Mouse (Mus musculus): ENCODE results near the gene Procr. TPM values are rescaled to one million over a fixed set of nuclear protein-coding genes. Genes with fewer than 3 reads are reported as not detected.
A peak's percentile ranks its signal among the peaks of the same experiment; 100 is the strongest.
"Not testable (repeated sequence)": the region's sequence is repeated elsewhere in the genome, so short reads cannot be mapped to it uniquely, and the experiment has no call there.

Gene Procr
- polyA plus RNA-seq, 1 experiment from 2014 or later: 2.7 TPM

GRCm38 (mm10) chr2:155728742-155729141 lies 22.2 kb upstream of the Procr start:
- H3K9me3 ChIP-seq: no peaks in the 10 kb centered on the region
- peaks cover 4% of the 10 kb centered on the region; the same call in 1 of the 2 replicates for H3K36me3 ChIP-seq
- H3K4me2 ChIP-seq (replicated peaks): peak overlapping the region; percentile 87
- no peak; the same call in 1 of the 2 replicates for ATAC-seq (replicated peaks)
- H3K27ac ChIP-seq (replicated peaks): no peak overlapping the region
- peak overlapping the region; percentile 70 for H3K4me3 ChIP-seq
- 4% methylated on average over 15 of the region's 15 CpGs for WGBS
- H3K4me1 ChIP-seq: peaks cover 20% of the 10 kb centered on the region
- peak overlapping the region; percentile 79 for H3K9ac ChIP-seq (replicated peaks)
- H3K27me3 ChIP-seq: no peaks in the 10 kb centered on the region

GRCm38 (mm10) chr2:155729158-155729645 lies 21.7 kb upstream of the Procr start, which contains the start of gene Edem2:
Gene Edem2 (minus strand): TSS chr2:155729475.
- no peaks in the 10 kb centered on the region for H3K9me3 ChIP-seq
- H3K4me2 ChIP-seq (replicated peaks): peak within 1 kb of the TSS; percentile 87
- under 1% methylated on average over 33 of the region's 33 CpGs for WGBS
- peak; percentile 98 for ATAC-seq (replicated peaks)
- H3K4me1 ChIP-seq: peaks cover 20% of the 10 kb centered on the region
- H3K27me3 ChIP-seq: no peaks in the 10 kb centered on the region
- peak within 1 kb of the TSS; percentile 71 for H3K27ac ChIP-seq (replicated peaks)
- H3K4me3 ChIP-seq: peak within 1 kb of the TSS; percentile 70
- peak within 1 kb of the TSS; percentile 79 for H3K9ac ChIP-seq (replicated peaks)
- H3K36me3 ChIP-seq: peaks cover 3% of the 10 kb centered on the region; the same call in 1 of the 2 replicates

GRCm38 (mm10) chr2:155735080-155735479 lies 15.8 kb upstream of the Procr start:
- no peak for ATAC-seq (replicated peaks)
- Histone ChIP-seq H3K4me2 (replicated peaks) (no peak overlapping the region), H3K4me3 (no peak overlapping the region), H3K4me1 (no peaks in the 10 kb centered on the region), H3K27me3 (no peaks in the 10 kb centered on the region), H3K36me3 (no peaks in the 10 kb centered on the region), H3K9me3 (no peaks in the 10 kb centered on the region), H3K27ac (replicated peaks) (no peak overlapping the region), H3K9ac (replicated peaks) (no peak overlapping the region)
- 79% methylated on average over 5 of the region's 5 CpGs for WGBS

GRCm38 (mm10) chr2:155735766-155736165 lies 15.2 kb upstream of the Procr start, which contains the start of gene Gm17581:
Gene Gm17581 (minus strand): TSS chr2:155735866.
- 89% methylated on average over 5 of the region's 5 CpGs for WGBS
- not testable (repeated sequence) for H3K36me3 ChIP-seq; H3K9me3 ChIP-seq; H3K4me1 ChIP-seq; ATAC-seq (replicated peaks); H3K4me3 ChIP-seq; H3K27me3 ChIP-seq; H3K9ac ChIP-seq (replicated peaks); H3K27ac ChIP-seq (replicated peaks); H3K4me2 ChIP-seq (replicated peaks)

GRCm38 (mm10) chr2:155736936-155737335 lies 14.0 kb upstream of the Procr start:
- no peak overlapping the region for H3K27ac ChIP-seq (replicated peaks)
- no peak overlapping the region for H3K4me3 ChIP-seq
- no peaks in the 10 kb centered on the region for H3K36me3 ChIP-seq
- no peak overlapping the region for H3K9ac ChIP-seq (replicated peaks)
- no peak overlapping the region for H3K4me2 ChIP-seq (replicated peaks)
- H3K4me1 ChIP-seq: no peaks in the 10 kb centered on the region
- no peak for ATAC-seq (replicated peaks)
- H3K9me3 ChIP-seq: no peaks in the 10 kb centered on the region
- WGBS: 82% methylated on average over 6 of the region's 6 CpGs
- no peaks in the 10 kb centered on the region for H3K27me3 ChIP-seq

GRCm38 (mm10) chr2:155737803-155738202 lies 13.1 kb upstream of the Procr start:
- no peak overlapping the region for H3K9ac ChIP-seq (replicated peaks)
- H3K4me2 ChIP-seq (replicated peaks): no peak overlapping the region
- no peak overlapping the region for H3K4me3 ChIP-seq
- H3K36me3 ChIP-seq: no peaks in the 10 kb centered on the region
- no peaks in the 10 kb centered on the region for H3K27me3 ChIP-seq
- ATAC-seq (replicated peaks): no peak
- H3K9me3 ChIP-seq: no peaks in the 10 kb centered on the region
- H3K4me1 ChIP-seq: peaks cover 1% of the 10 kb centered on the region; the same call in 1 of the 2 replicates
- 74% methylated on average over 9 of the region's 9 CpGs for WGBS
- no peak overlapping the region for H3K27ac ChIP-seq (replicated peaks)

GRCm38 (mm10) chr2:155742211-155742610 lies 8.7 kb upstream of the Procr start:
- no peaks in the 10 kb centered on the region for H3K9me3 ChIP-seq
- ATAC-seq (replicated peaks): no peak
- no peak overlapping the region for H3K4me3 ChIP-seq
- H3K27ac ChIP-seq (replicated peaks): no peak overlapping the region
- H3K27me3 ChIP-seq: no peaks in the 10 kb centered on the region
- no peak overlapping the region for H3K9ac ChIP-seq (replicated peaks)
- 83% methylated on average over 11 of the region's 11 CpGs for WGBS
- no peak overlapping the region for H3K4me2 ChIP-seq (replicated peaks)
- H3K4me1 ChIP-seq: peaks cover 5% of the 10 kb centered on the region; the same call in 1 of the 2 replicates
- no peaks in the 10 kb centered on the region for H3K36me3 ChIP-seq

- WGBS: 69% methylated on average over 12 of the region's 12 CpGs
- Histone ChIP-seq H3K9me3 (no peaks in the 10 kb centered on the region), H3K4me1 (peaks cover 5% of the 10 kb centered on the region; the same call in 1 of the 2 replicates), H3K36me3 (no peaks in the 10 kb centered on the region), H3K9ac (replicated peaks) (no peak overlapping the region), H3K4me2 (replicated peaks) (no peak overlapping the region), H3K27me3 (no peaks in the 10 kb centered on the region), H3K27ac (replicated peaks) (no peak overlapping the region), H3K4me3 (no peak overlapping the region)
- ATAC-seq (replicated peaks): no peak
These were observed 8.0 kb upstream of the Procr start for GRCm38 (mm10) chr2:155742931-155743337.

- Histone ChIP-seq H3K4me2 (replicated peaks) (no peak overlapping the region), H3K4me3 (no peak overlapping the region), H3K27ac (replicated peaks) (no peak overlapping the region), H3K4me1 (peaks cover 5% of the 10 kb centered on the region; the same call in 1 of the 2 replicates), H3K36me3 (no peaks in the 10 kb centered on the region), H3K9ac (replicated peaks) (no peak overlapping the region), H3K9me3 (no peaks in the 10 kb centered on the region), H3K27me3 (no peaks in the 10 kb centered on the region)
- 92% methylated on average over 9 of the region's 9 CpGs for WGBS
- ATAC-seq (replicated peaks): no peak
These were observed 7.6 kb upstream of the Procr start for GRCm38 (mm10) chr2:155743351-155743750.

GRCm38 (mm10) chr2:155745487-155745886 lies 5.4 kb upstream of the Procr start:
- H3K36me3 ChIP-seq: no peaks in the 10 kb centered on the region
- H3K9ac ChIP-seq (replicated peaks): no peak overlapping the region
- no peaks in the 10 kb centered on the region for H3K27me3 ChIP-seq
- H3K27ac ChIP-seq (replicated peaks): no peak overlapping the region
- H3K4me2 ChIP-seq (replicated peaks): no peak overlapping the region
- H3K9me3 ChIP-seq: no peaks in the 10 kb centered on the region
- peaks cover 5% of the 10 kb centered on the region; the same call in 1 of the 2 replicates for H3K4me1 ChIP-seq
- no peak for ATAC-seq (replicated peaks)
- WGBS: 74% methylated on average over 3 of the region's 3 CpGs
- no peak overlapping the region for H3K4me3 ChIP-seq

GRCm38 (mm10) chr2:155749394-155749793 lies 1.5 kb upstream of the Procr start:
- no peak overlapping the region for H3K9ac ChIP-seq (replicated peaks)
- H3K9me3 ChIP-seq: no peaks in the 10 kb centered on the region

GRCm38 (mm10) chr2:155755746-155756145 lies 4.8 kb downstream of the Procr start:
- Histone ChIP-seq H3K4me2 (replicated peaks) (no peak overlapping the region), H3K9ac (replicated peaks) (no peak overlapping the region), H3K27ac (replicated peaks) (no peak overlapping the region), H3K4me3 (no peak overlapping the region), H3K9me3 (no peaks in the 10 kb centered on the region), H3K4me1 (peaks cover 6% of the 10 kb centered on the region; the same call in 1 of the 2 replicates), H3K27me3 (peaks cover 5% of the 10 kb centered on the region; the same call in 1 of the 2 replicates), H3K36me3 (no peaks in the 10 kb centered on the region)
- 0% methylated on average over 1 of the region's 1 CpGs for WGBS
- no peak for ATAC-seq (replicated peaks)

More at GRCm38 (mm10) chr2:155749394-155749793, 1.5 kb upstream of the Procr start:
- no peak overlapping the region for H3K4me2 ChIP-seq (replicated peaks)
- H3K27me3 ChIP-seq: peaks cover 5% of the 10 kb centered on the region; the same call in 1 of the 2 replicates
- H3K4me3 ChIP-seq: no peak overlapping the region
- 86% methylated on average over 4 of the region's 4 CpGs for WGBS
- no peaks in the 10 kb centered on the region for H3K36me3 ChIP-seq
- no peak for ATAC-seq (replicated peaks)
- H3K4me1 ChIP-seq: peaks cover 6% of the 10 kb centered on the region; the same call in 1 of the 2 replicates
- H3K27ac ChIP-seq (replicated peaks): no peak overlapping the region

Data from forebrain, embryonic 15.5 days (tissue).